Mouse (Mus musculus): ENCODE results near the gene Zbtb20. TPM values are rescaled to one million over a fixed set of nuclear protein-coding genes. Genes with fewer than 3 reads are reported as not detected.

The Zbtb20 gene
- polyA plus RNA-seq, 1 experiment, result 72.7 TPM

GRCm38 (mm10) chr16:43390387-43390786 is 514.7 kb downstream of the Zbtb20 start:
- H3K27ac ChIP-seq (ENCODE audit: insufficient read depth, low read depth, low read length), result no peak overlapping the region
- 95% methylated on average over 4 of the region's 4 CpGs for WGBS
- TF ChIP-seq POLR2A (IDR thresholded peaks at IDR 0.05; ENCODE audit: insufficient read depth, low read depth, low read length), result no peak
- no peaks in the 10 kb centered on the region for H3K4me1 ChIP-seq (ENCODE audit: control insufficient read depth, insufficient read depth, low read length)
- H3K4me3 ChIP-seq (ENCODE audit: insufficient read depth, low read depth, low read length), result no peak overlapping the region

GRCm38 (mm10) chr16:43393382-43393781 is 517.7 kb downstream of the Zbtb20 start:
- Histone ChIP-seq H3K27ac (ENCODE audit: insufficient read depth, low read depth, low read length) (no peak overlapping the region), H3K4me1 (ENCODE audit: control insufficient read depth, insufficient read depth, low read length) (no peaks in the 10 kb centered on the region), H3K4me3 (ENCODE audit: insufficient read depth, low read depth, low read length) (no peak overlapping the region)
- 97% methylated on average over 4 of the region's 4 CpGs for WGBS
- TF ChIP-seq CTCF (IDR thresholded peaks at IDR 0.05; ENCODE audit: insufficient read depth, low read depth, low read length) (no peak), POLR2A (IDR thresholded peaks at IDR 0.05; ENCODE audit: insufficient read depth, low read depth, low read length) (no peak)

GRCm38 (mm10) chr16:43394013-43394568 is 518.4 kb downstream of the Zbtb20 start:
- TF ChIP-seq POLR2A (IDR thresholded peaks at IDR 0.05; ENCODE audit: insufficient read depth, low read depth, low read length) (no peak), CTCF (IDR thresholded peaks at IDR 0.05; ENCODE audit: insufficient read depth, low read depth, low read length) (no peak)
- WGBS, result 66% methylated on average over 9 of the region's 9 CpGs
- H3K27ac ChIP-seq (ENCODE audit: insufficient read depth, low read depth, low read length), result no peak overlapping the region
- H3K4me1 ChIP-seq (ENCODE audit: control insufficient read depth, insufficient read depth, low read length), result no peaks in the 10 kb centered on the region
- H3K4me3 ChIP-seq (ENCODE audit: insufficient read depth, low read depth, low read length), result no peak overlapping the region

- TF ChIP-seq POLR2A (IDR thresholded peaks at IDR 0.05; ENCODE audit: insufficient read depth, low read depth, low read length) (no peak), CTCF (IDR thresholded peaks at IDR 0.05; ENCODE audit: insufficient read depth, low read depth, low read length) (no peak)
- WGBS, result 90% methylated on average over 2 of the region's 2 CpGs
- Histone ChIP-seq H3K27ac (ENCODE audit: insufficient read depth, low read depth, low read length) (no peak overlapping the region), H3K4me1 (ENCODE audit: control insufficient read depth, insufficient read depth, low read length) (no peaks in the 10 kb centered on the region), H3K4me3 (ENCODE audit: insufficient read depth, low read depth, low read length) (no peak overlapping the region)
Observed at GRCm38 (mm10) chr16:43394760-43395159, 519.1 kb downstream of the Zbtb20 start.

- no peak for TF ChIP-seq CTCF (IDR thresholded peaks at IDR 0.05; ENCODE audit: insufficient read depth, low read depth, low read length)
- no peak for TF ChIP-seq POLR2A (IDR thresholded peaks at IDR 0.05; ENCODE audit: insufficient read depth, low read depth, low read length)
- H3K4me3 ChIP-seq (ENCODE audit: insufficient read depth, low read depth, low read length), result no peak overlapping the region
- H3K4me1 ChIP-seq (ENCODE audit: control insufficient read depth, insufficient read depth, low read length), result no peaks in the 10 kb centered on the region
- WGBS, result 92% methylated on average over 11 of the region's 11 CpGs
- H3K27ac ChIP-seq (ENCODE audit: insufficient read depth, low read depth, low read length), result no peak overlapping the region
Observed at GRCm38 (mm10) chr16:43396849-43397628, 521.4 kb downstream of the Zbtb20 start.

GRCm38 (mm10) chr16:43397629-43398323 is 522.1 kb downstream of the Zbtb20 start:
- TF ChIP-seq POLR2A (IDR thresholded peaks at IDR 0.05; ENCODE audit: insufficient read depth, low read depth, low read length), result no peak
- TF ChIP-seq CTCF (IDR thresholded peaks at IDR 0.05; ENCODE audit: insufficient read depth, low read depth, low read length), result no peak
- H3K4me1 ChIP-seq (ENCODE audit: control insufficient read depth, insufficient read depth, low read length), result no peaks in the 10 kb centered on the region
- H3K4me3 ChIP-seq (ENCODE audit: insufficient read depth, low read depth, low read length), result no peak overlapping the region
- 97% methylated on average over 3 of the region's 3 CpGs for WGBS
- no peak overlapping the region for H3K27ac ChIP-seq (ENCODE audit: insufficient read depth, low read depth, low read length)

- TF ChIP-seq CTCF (IDR thresholded peaks at IDR 0.05; ENCODE audit: insufficient read depth, low read depth, low read length), result no peak
- no peak for TF ChIP-seq POLR2A (IDR thresholded peaks at IDR 0.05; ENCODE audit: insufficient read depth, low read depth, low read length)
- no peak overlapping the region for H3K4me3 ChIP-seq (ENCODE audit: insufficient read depth, low read depth, low read length)
Observed at GRCm38 (mm10) chr16:43399428-43399827, 523.7 kb downstream of the Zbtb20 start.

GRCm38 (mm10) chr16:43400046-43400445 is 524.4 kb downstream of the Zbtb20 start:
- TF ChIP-seq CTCF (IDR thresholded peaks at IDR 0.05; ENCODE audit: insufficient read depth, low read depth, low read length) (no peak), POLR2A (IDR thresholded peaks at IDR 0.05; ENCODE audit: insufficient read depth, low read depth, low read length) (no peak)
- Histone ChIP-seq H3K4me1 (ENCODE audit: control insufficient read depth, insufficient read depth, low read length) (no peaks in the 10 kb centered on the region), H3K27ac (ENCODE audit: insufficient read depth, low read depth, low read length) (no peak overlapping the region), H3K4me3 (ENCODE audit: insufficient read depth, low read depth, low read length) (no peak overlapping the region)

More at GRCm38 (mm10) chr16:43399428-43399827, 523.7 kb downstream of the Zbtb20 start:
- H3K4me1 ChIP-seq (ENCODE audit: control insufficient read depth, insufficient read depth, low read length), result no peaks in the 10 kb centered on the region
- no peak overlapping the region for H3K27ac ChIP-seq (ENCODE audit: insufficient read depth, low read depth, low read length)

- TF ChIP-seq CTCF (IDR thresholded peaks at IDR 0.05; ENCODE audit: insufficient read depth, low read depth, low read length), result no peak
- WGBS, result 87% methylated on average over 2 of the region's 2 CpGs
- no peaks in the 10 kb centered on the region for H3K4me1 ChIP-seq (ENCODE audit: control insufficient read depth, insufficient read depth, low read length)
- H3K27ac ChIP-seq (ENCODE audit: insufficient read depth, low read depth, low read length), result no peak overlapping the region
- H3K4me3 ChIP-seq (ENCODE audit: insufficient read depth, low read depth, low read length), result no peak overlapping the region
Observed at GRCm38 (mm10) chr16:43400949-43401348, 525.3 kb downstream of the Zbtb20 start.

All from olfactory bulb, adult 2 months (tissue).